Mouse (Mus musculus): ENCODE data around the gene Gm8082. TPM values are rescaled to one million over a fixed set of nuclear protein-coding genes. Genes with fewer than 3 reads are reported as not detected.
"Not testable (repeated sequence)": the region's sequence is repeated elsewhere in the genome, so short reads cannot be mapped to it uniquely, and the experiment has no call there.

The Gm8082 gene
- not detected for total RNA-seq (2022)

DNA sequence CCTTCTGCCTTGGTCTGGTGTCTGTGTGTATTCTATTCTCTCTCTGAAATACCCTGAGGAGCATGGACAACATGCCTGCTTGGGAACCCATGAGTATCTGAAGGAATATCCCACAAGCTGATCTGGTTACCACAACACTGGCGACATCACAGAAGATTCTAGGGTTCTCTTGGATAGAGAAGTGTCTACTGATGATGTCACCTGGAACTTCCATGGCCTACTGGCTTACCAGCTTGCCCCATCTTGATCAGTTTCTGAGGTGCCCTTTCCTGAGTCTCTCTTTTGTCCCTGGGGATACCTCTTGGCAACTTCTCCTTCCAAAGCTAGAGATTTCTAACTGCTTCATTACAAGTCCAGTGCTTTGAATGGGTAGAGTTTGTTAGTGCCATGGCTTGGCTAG, at the start of gene Gm8082:
Gene Gm8082 (minus strand): TSS at position 101 of the 400 bp plus-strand sequence.
- DNase-seq (ENCODE audit: low spot score in 2 of 2) = not testable (repeated sequence)

DNA sequence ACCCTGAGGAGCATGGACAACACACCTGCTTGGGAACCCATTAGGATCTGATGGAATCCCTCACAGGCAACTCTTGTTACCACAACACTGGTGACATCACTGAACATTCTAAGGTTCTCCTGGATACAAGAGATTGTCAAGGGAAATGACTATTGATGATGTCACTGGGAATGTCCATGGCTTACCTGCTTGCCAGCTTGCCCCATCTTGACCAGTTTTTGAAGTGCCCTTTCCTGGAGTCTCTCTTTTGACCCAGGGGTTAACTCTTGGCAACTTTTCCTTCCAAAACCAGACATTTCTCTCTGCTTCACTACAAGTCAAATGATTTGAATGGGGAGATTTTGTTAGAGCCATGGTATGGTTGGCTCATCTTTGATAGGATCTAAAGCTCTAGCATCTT, 22.1 kb upstream of the Gm8082 start, which contains the start of gene Gm10376:
Gene Gm10376 (minus strand): TSS at position 101 of the 400 bp plus-strand sequence.
- DNase-seq (ENCODE audit: low spot score in 2 of 2) = not testable (repeated sequence)

Other genes with a start within 250 kb of the Gm8082 start
- not detected for gene Gm3015, start 224.8 kb downstream of the Gm8082 start, total RNA-seq (2022)
- not detected for gene Gm10377, start 195.6 kb downstream of the Gm8082 start, total RNA-seq (2022)
- not detected for gene Gm21977, start 140.1 kb downstream of the Gm8082 start, total RNA-seq (2022)
- gene Gm10376, start 22.0 kb upstream of the Gm8082 start, total RNA-seq (2022) = not detected
- under 1 TPM in 1 of 4 experiments, not detected in 3; 0.36 TPM for gene Gm8094, start 83.0 kb upstream of the Gm8082 start, total RNA-seq (2022)
- gene Gm8104, start 107.0 kb upstream of the Gm8082 start, total RNA-seq (2022) = under 1 TPM in 1 of 4 experiments, not detected in 3; 0.19 TPM
- under 1 TPM in 1 of 4 experiments, not detected in 3; 0.25 TPM for gene Gm7233, start 186.2 kb upstream of the Gm8082 start, total RNA-seq (2022)
- gene Gm8122, start 241.7 kb upstream of the Gm8082 start, total RNA-seq (2022) = not detected

All from layer of hippocampus, adult 8-10 months (tissue).